Mouse (Mus musculus) T-cell, adult 2 months (primary cell): ENCODE results near the gene Ptpn3.
"Not testable (repeated sequence)": the region's sequence is repeated elsewhere in the genome, so short reads cannot be mapped to it uniquely, and the experiment has no call there.

Source experiments
- DNase-seq: peaks from one replicate; pipeline ENCODE4 v3.0.0; 2022; ENCODE audit warnings: low spot score

The Ptpn3 gene

DNA sequence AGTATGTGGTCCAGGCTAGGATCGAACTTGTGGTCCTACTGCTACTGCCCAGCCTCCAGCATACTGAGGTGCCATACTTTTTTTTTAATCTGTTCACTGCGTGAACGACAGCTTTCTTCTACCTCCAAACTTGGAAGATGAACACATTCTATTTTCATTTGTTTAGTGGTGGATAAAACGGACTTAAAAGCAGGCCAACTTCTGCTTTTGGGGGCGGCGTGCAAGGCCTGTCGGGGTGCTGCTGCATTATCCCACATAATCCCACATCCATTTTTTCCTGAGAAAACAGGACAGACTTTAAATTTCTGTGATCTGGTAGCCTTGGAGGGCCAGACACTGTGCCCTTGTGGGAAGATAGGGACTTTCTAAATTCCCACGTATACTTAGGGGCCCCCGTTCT lies 83.9 kb downstream of the Ptpn3 start:
- DNase-seq = no peak

DNA sequence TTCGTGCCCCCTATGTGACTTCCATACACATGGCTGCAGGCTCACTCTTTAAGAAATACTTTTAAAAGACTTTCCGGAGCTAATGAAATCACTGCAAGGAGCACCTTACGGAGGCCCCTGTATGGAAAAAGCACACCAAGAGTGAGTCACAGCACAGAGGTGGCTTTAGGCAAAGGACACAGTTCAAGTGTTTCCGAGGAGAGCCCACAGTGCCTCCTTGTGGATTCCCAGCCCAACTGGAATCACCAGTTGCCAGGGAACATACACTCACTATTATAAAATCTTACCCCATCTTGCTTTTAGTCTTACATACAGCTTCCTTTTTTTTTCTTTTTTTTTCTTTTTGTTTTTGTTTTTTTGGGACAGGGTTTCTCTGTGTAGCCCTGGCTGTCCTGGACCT lies 85.1 kb downstream of the Ptpn3 start:
- no peak for DNase-seq

GRCm38 (mm10) chr4:57214852-57215251 lies 86.8 kb downstream of the Ptpn3 start:
- no peak for DNase-seq

GRCm38 (mm10) chr4:57214114-57214513 lies 87.5 kb downstream of the Ptpn3 start:
- no peak for DNase-seq

- no peak for DNase-seq
These were observed 89.9 kb downstream of the Ptpn3 start for GRCm38 (mm10) chr4:57211706-57212105.

- DNase-seq = no peak
These were observed 95.7 kb downstream of the Ptpn3 start for GRCm38 (mm10) chr4:57205908-57206307.

DNA sequence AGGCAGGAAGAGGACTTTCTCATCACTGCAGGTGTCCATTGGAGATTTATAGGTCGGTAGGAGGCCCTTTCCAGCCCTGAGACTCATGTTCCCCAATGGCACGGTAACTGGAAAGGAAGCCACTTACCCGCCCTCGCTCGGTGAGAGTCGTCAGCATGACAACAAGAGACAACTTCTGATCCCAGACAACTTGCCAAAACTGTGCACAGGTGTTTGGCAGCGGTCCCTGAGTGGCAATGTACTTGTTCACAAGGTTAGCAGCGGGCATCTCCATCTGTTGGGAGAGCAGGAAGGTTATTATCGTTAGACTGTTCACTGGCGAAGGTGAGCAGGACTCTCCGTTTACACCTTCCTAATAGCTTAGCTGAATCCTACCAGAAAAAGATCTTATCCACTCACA lies 96.9 kb downstream of the Ptpn3 start:
- DNase-seq = no peak

DNA sequence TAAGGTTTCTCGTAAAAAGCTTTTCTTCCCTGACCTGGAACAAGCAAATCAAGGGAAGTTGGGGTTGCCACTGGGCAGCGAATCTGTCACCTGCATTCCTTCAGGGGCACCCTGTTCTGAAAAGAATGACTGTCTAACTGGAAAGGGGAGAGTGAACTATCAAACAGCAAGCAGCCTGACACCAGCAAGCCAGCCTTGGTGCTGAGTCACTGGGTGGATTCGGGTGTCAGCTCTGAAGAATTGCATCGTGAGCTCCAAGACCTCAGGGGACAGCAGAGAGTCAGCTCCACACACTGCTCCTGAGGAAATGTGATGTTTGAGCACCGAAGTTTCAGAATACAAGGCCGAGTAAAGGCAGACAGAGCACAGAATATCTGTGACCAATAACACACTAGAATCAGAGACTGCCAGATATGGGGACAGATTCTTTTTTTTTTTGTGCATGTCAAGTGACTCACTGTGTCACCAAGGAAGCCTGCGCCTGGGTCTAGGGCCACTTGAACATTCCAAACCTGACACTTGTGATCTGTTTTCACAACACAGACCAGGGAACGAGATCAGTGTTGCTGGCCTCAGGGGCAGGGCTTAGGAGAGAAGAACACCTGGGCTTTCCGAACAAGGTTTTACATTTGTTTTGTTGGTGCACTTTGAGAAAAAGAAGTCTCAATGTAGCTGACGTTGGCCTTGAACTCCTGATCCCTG lies 98.8 kb downstream of the Ptpn3 start:
- DNase-seq = no peak

DNA sequence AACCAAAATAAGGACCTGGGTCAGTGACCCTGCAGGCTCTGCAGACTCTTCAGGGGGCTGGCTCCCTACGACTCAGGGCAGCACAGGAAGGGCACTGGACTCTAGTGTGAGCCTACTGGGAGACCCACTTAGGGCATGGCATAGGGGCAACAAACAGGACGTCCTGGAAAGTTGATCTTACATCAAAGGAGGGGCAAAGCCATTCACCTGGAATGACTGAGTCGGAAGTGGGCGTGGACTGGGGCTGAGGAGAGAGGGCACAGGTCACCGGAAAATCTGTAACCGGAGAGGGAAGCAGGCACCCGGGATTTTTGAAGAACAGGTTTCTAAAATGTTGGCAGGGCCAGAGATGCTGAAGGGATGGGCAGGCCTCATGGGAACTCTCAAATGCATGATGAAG lies 99.5 kb downstream of the Ptpn3 start:
- no peak for DNase-seq

DNA sequence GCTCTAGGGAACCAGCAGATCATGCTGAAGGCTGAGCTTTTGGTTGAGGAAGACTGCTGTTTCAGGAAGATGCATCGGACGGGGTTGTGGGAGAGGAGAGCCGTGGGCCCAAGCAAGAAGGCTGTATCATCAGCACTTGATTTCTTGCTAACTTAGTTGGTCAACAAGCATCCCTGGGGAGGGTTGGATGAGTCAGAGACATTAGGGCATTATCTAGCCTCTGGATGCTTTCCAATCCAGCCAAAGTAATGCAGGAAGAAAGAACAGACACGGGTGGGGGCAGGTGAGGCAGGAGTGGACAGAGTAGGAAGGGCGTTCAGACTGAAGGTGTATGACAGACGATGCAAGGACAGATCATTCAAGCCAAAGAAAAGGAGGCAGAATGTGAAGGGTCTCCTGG lies 101.0 kb downstream of the Ptpn3 start:
- DNase-seq = no peak

- DNase-seq = not testable (repeated sequence)
These were observed 102.8 kb downstream of the Ptpn3 start for GRCm38 (mm10) chr4:57198666-57199393.

DNA sequence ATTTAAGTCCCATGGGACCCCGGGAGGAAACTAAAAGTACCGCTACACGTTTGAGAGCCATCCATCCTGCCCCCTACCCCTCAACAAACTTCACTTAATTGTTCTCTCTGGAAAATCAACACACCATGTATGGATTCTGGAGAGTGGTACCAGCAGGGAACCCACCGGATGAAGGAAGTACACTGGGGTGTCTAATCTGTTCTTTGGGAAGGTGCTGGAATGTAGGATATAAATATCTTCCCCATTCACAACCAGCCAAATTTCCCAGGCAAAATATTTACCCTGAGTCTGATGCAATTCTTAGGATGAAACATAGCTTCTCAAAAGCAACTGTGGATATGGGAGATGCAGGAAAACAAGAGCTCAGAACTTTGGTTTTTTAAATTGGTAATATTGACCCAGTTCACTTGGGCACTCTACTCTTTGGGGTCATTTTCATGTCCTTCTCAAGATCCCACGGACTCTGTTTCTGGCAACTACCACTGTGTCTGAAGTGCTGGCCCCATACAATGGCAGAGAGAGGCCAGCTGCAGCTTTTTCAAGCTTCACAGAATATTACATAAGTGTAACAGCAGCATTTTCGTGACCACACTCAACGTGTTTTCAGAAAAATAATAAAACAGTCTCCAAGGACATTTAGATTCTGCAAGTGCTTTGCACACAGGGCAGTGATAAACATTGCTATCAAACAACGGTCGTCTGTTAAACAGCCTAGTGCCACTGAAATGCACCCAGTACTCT lies 109.9 kb downstream of the Ptpn3 start:
- no peak for DNase-seq

GRCm38 (mm10) chr4:57189881-57190280 lies 111.8 kb downstream of the Ptpn3 start:
- DNase-seq = no peak

DNA sequence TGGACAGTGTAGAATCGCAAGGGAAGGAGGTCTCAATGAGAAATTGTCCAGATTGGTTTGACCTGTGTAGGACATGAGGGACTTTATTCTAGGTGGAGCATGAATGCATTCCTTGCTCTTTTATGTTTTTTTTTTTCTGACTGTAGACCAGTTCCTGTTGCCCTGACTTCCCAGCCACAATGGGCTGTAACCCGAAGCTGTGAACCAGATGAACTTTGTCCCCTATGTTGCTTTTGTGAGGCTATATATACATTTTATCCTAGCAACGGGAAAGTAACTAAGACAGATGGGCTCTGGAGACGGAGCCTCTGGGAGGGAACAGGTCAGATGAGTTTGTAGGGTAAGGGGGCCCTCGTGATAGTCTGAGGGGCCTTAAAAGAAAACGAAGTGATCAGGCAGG lies 115.6 kb downstream of the Ptpn3 start:
- no peak for DNase-seq

DNA sequence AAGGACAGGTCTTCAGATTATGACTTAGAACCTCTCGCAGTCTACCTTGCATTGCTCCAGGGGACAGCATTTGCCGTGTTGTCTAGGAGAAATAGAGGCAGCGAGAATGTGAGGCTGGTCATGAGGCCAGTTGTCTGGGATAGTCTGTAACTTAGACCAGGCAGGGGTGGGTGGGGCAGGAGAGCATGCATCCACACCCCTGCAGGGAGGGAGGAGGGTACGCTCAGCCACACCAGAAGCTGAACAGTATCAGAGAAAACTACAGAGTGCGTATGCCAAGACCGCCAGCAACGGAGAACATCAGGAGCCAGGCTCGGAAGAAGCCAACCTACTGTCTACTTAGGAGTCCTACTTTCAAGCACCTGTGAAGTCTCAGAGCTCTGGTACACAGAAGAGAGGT lies 116.2 kb downstream of the Ptpn3 start:
- no peak for DNase-seq

DNA sequence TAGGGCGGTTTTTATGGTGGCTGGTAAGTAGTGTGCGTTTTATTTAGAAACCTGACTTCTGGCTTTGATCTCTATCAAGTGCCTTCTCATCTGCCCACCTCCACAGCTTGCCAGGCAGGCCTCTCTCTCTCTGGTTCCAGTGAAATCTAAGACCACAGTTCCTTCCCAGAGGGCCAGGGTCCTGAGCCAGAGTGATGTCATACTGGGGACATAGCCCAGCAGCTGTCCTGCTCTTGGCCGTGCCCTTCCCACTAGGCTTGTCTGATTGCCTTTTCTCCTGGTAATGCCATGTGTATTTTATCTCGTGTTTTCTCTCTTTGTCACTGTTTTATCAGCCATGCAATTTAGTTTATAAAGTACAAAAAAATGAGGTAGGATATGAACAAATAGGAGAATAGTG lies 118.1 kb downstream of the Ptpn3 start:
- DNase-seq = no peak

DNA sequence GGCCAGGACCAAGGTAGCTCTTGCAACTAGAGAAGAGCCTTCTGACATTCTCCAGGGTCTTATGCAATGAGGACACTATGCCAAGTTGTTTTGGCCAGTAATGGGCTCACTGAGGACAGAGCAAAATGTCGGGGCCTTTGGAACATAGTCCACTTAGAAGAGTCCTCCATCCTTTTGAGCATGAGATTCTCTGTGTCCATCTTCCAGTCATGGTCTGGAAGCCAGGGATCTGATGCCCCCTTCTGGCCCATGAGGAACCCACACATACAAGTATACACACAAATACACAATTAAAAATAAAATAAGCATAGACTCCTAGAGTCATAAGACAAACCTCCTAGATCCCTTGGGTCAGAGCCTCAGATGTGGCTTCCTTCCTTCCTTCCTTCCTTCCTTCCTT lies 120.1 kb downstream of the Ptpn3 start:
- no peak for DNase-seq

DNA sequence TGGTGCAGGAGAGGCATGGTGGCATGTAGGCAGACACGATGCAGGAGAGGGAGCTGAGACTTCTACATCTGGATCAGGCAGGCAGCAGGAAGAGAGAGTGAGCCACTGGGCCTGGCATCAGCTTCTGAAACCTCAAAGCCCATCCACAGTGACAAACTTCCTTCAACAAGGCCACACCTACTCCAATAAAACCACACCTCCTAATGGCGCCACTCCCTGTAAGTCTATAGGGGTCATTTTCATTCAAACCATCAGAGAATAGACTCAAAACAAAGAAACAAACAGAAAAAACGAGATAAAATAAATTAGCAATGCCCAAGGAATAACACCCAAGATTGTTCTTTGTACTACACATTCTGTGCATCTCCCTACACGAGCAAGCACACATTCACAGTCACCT lies 122.8 kb downstream of the Ptpn3 start:
- no peak for DNase-seq

DNA sequence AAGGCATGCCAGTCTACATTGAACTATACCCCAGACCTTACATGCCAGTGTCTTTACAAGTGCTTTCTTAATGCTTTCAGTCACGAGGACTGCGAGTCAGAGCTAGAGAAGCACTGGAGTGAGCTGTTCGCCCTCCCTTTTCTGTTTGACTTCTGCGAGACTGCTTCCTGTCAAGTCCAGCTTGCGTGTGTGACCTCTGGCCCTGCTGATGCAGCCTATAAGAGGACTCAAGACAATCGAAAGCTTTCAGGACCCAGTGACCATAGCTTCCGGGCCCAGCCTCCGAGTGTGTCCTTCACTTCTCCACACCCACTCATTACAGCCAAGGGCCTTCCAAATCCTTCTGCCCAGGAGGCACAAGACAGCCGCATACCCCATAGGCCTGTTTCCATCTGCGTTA lies 126.3 kb downstream of the Ptpn3 start:
- DNase-seq = no peak

- no peak for DNase-seq
These were observed 128.8 kb downstream of the Ptpn3 start for GRCm38 (mm10) chr4:57172861-57173260.

- DNase-seq = no peak
These were observed 129.8 kb downstream of the Ptpn3 start for GRCm38 (mm10) chr4:57171817-57172216.

DNA sequence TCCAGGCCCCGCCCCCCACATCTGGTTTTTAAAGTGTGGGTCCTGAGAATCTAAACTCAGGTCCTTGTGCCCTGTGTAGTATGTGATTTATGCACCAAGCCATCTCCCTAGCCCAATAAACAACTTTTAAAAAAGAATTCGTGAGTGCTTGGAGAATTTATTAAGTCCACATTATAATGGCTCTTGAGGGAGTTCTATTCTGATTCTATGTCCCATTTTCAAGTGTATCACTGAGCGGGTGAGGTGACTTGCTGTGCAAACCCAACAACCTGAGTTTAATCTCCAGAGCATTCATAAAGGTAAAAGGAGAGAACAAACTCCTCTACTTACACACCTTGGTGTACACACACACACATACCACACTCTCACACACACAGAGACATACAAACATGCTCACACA lies 133.0 kb downstream of the Ptpn3 start:
- DNase-seq = no peak

DNA sequence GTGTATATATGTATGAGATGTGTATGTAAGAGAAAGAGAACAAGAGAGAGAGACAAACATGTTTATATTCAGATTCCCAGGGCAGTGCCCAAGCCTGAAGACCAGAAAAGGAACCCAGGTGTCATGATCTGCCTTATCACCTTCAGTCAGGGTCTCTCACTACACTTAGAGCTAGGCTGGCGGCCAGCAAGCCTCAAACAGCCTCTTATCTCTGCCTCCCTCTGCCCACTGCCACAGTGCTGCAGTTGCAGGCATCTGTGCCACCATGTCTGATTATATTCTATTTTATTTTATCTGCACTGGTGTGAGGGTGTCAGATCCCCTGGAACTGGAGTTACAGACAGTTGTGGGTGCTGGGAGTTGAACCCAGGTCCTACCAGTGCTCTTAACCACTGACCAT lies 133.4 kb downstream of the Ptpn3 start:
- DNase-seq = no peak
